ENCODE assay signal across 8 mouse cellular contexts in genomic region chr5:30915974-30916433, GRCm38 (mm10). TPM values are rescaled to one million over a fixed set of nuclear protein-coding genes. Genes with fewer than 3 reads are reported as not detected.
DNase-seq lines count a peak whose midpoint lies in the region; ATAC-seq and TF ChIP-seq lines count a peak whose summit lies in the region.

No protein-coding gene starts in this region.

- H3K27ac ChIP-seq in embryonic facial prominence, embryonic 11.5 days (replicated peaks; ENCODE audit: low read depth, low read length), result peak overlapping the region; percentile 81; the same call in 1 of the 2 replicates
- no peak overlapping the region for H3K27ac ChIP-seq in midbrain, embryonic 11.5 days (ENCODE audit: low read depth, low read length)
- H3K27ac ChIP-seq in small intestine, adult 2 months (ENCODE audit: insufficient read depth, low read depth, low read length), result peak overlapping the region; percentile 27; the same call in 1 of the 2 replicates

- H3K36me3 ChIP-seq in embryonic facial prominence, embryonic 11.5 days (replicated peaks; ENCODE audit: control insufficient read depth, insufficient read depth, low read depth, low read length), result peaks cover 8% of the 10 kb centered on the region
- no peaks in the 10 kb centered on the region; the same call in 1 of the 2 replicates for H3K36me3 ChIP-seq in midbrain, embryonic 11.5 days (ENCODE audit: control insufficient read depth, insufficient read depth, low read length)
- H3K36me3 ChIP-seq in small intestine, adult 2 months (ENCODE audit: control insufficient read depth, insufficient read depth, low read length), result no peaks in the 10 kb centered on the region; the same call in 1 of the 2 replicates

- peak overlapping the region; percentile 89 for H3K4me2 ChIP-seq in embryonic facial prominence, embryonic 11.5 days (ENCODE audit: low read depth, low read length)
- H3K4me2 ChIP-seq in midbrain, embryonic 11.5 days, result peak overlapping the region; percentile 25; the same call in 1 of the 2 replicates

- 7% methylated on average over 7 of the region's 7 CpGs for WGBS in embryonic facial prominence, embryonic 11.5 days
- 8% methylated on average over 7 of the region's 7 CpGs for WGBS in midbrain, embryonic 11.5 days
- 2% methylated on average over 7 of the region's 7 CpGs for whole genome bisulfite sequencing in small intestine, adult 2 months

- TF ChIP-seq POLR2A in small intestine, adult 2 months (IDR thresholded peaks at IDR 0.05; ENCODE audit: low read depth, low read length), result no peak

- peaks cover 7% of the 10 kb centered on the region for H3K4me1 ChIP-seq in embryonic facial prominence, embryonic 11.5 days (ENCODE audit: control insufficient read depth, insufficient read depth, low read length)
- H3K4me1 ChIP-seq in midbrain, embryonic 11.5 days (ENCODE audit: control insufficient read depth, insufficient read depth, low read length), result peaks cover 20% of the 10 kb centered on the region; the same call in 1 of the 2 replicates
- peaks cover 11% of the 10 kb centered on the region for H3K4me1 ChIP-seq in small intestine, adult 2 months (ENCODE audit: control insufficient read depth, insufficient read depth, insufficient read length, low read length)

- peak; percentile 40; the same call in 1 of the 2 replicates for ATAC-seq in embryonic facial prominence, embryonic 11.5 days (replicated peaks; ENCODE audit: insufficient number of reproducible peaks, low FRiP score, low TSS enrichment, low read depth)
- ATAC-seq in midbrain, embryonic 11.5 days (ENCODE audit: low FRiP score), result peak; percentile 87

- peak; percentile 53; the same call in 1 of the 2 replicates for TF ChIP-seq CTCF in small intestine, adult 2 months (IDR thresholded peaks at IDR 0.05; ENCODE audit: extremely low read depth, insufficient read length, insufficient replicate concordance, low read depth, low read length)

- DNase-seq in 416B (ENCODE audit: low read depth), result peak; percentile 97
- peak; percentile 93 for DNase-seq in adrenal gland, postnatal 14 days
- peak; percentile 98 for DNase-seq in embryonic facial prominence, embryonic 11.5 days (ENCODE audit: low spot score)
- peak; percentile 100 for DNase-seq in heart, adult 11 months
- DNase-seq in kidney, adult 11 months, result peak; percentile 97
- peak; percentile 89 for DNase-seq in left cerebral cortex, postnatal 4 days
- peak; percentile 96 for DNase-seq in midbrain, embryonic 11.5 days (ENCODE audit: low spot score, missing footprints)

- intact Hi-C loops in left cerebral cortex, postnatal 4 days (cut with DNase I), result no loop called here

- peak overlapping the region; percentile 60 for H3K4me3 ChIP-seq in embryonic facial prominence, embryonic 11.5 days (ENCODE audit: low read depth, low read length)
- H3K4me3 ChIP-seq in midbrain, embryonic 11.5 days (ENCODE audit: low read depth, low read length), result no peak overlapping the region
- H3K4me3 ChIP-seq in small intestine, adult 2 months (ENCODE audit: low read depth, low read length), result no peak overlapping the region

- H3K27me3 ChIP-seq in embryonic facial prominence, embryonic 11.5 days (ENCODE audit: control insufficient read depth, insufficient read depth, low read length), result no peaks in the 10 kb centered on the region
- H3K27me3 ChIP-seq in midbrain, embryonic 11.5 days (ENCODE audit: control insufficient read depth, insufficient read depth, low read length), result no peaks in the 10 kb centered on the region; the same call in 1 of the 2 replicates
- H3K27me3 ChIP-seq in small intestine, adult 2 months (ENCODE audit: control insufficient read depth, insufficient read depth, low read length), result no peaks in the 10 kb centered on the region

- no peak overlapping the region; the same call in 1 of the 2 replicates for H3K9ac ChIP-seq in embryonic facial prominence, embryonic 11.5 days (replicated peaks; ENCODE audit: low read length)
- peak overlapping the region; percentile 41 for H3K9ac ChIP-seq in midbrain, embryonic 11.5 days (ENCODE audit: low read length)

- no peaks in the 10 kb centered on the region for H3K9me3 ChIP-seq in embryonic facial prominence, embryonic 11.5 days (replicated peaks; ENCODE audit: control insufficient read depth, low read length)
- H3K9me3 ChIP-seq in midbrain, embryonic 11.5 days (ENCODE audit: control insufficient read depth, low read length), result no peaks in the 10 kb centered on the region

RNA-seq across cellular contexts. Expression of gene Emilin1, which starts 2.8 kb away (rescaled TPM):
- total RNA-seq in adrenal gland, postnatal 14 days (2021), result 46.2 and 51.0 TPM in 2 replicates
- polyA plus RNA-seq in embryonic facial prominence, embryonic 11.5 days (2014; fragmentation: Nextera tagmentation; extraction: Ambion mirVana), result 79.7 and 95.4 TPM in 2 replicates
- 1 to 10 TPM; 7.0 to 7.9 TPM for total RNA-seq in left cerebral cortex, postnatal 4 days (2021)
- 28.1 and 30.3 TPM in 2 replicates for polyA plus RNA-seq in midbrain, embryonic 11.5 days (2014; fragmentation: Nextera tagmentation; extraction: Ambion mirVana)
- polyA plus RNA-seq in small intestine, adult 2 months (2012; rRNA removed), result 51.8 and 81.9 TPM in 2 replicates

RNA-seq across cellular contexts. Expression of gene Khk, which starts 5.2 kb away (rescaled TPM):
- 48.4 and 70.5 TPM in 2 replicates for total RNA-seq in adrenal gland, postnatal 14 days (2021)
- polyA plus RNA-seq in embryonic facial prominence, embryonic 11.5 days (2014; fragmentation: Nextera tagmentation; extraction: Ambion mirVana), result 9.2 and 9.9 TPM in 2 replicates
- total RNA-seq in left cerebral cortex, postnatal 4 days (2021), result 1 to 10 TPM; 4.7 to 4.8 TPM
- polyA plus RNA-seq in midbrain, embryonic 11.5 days (2014; fragmentation: Nextera tagmentation; extraction: Ambion mirVana), result 4.6 and 6.9 TPM in 2 replicates
- polyA plus RNA-seq in small intestine, adult 2 months (2012; rRNA removed), result 285 and 579 TPM in 2 replicates

RNA-seq across cellular contexts. Expression of gene Ost4, which starts 8.4 kb away (rescaled TPM):
- 210 and 212 TPM in 2 replicates for total RNA-seq in adrenal gland, postnatal 14 days (2021)
- 347 and 379 TPM in 2 replicates for polyA plus RNA-seq in embryonic facial prominence, embryonic 11.5 days (2014; fragmentation: Nextera tagmentation; extraction: Ambion mirVana)
- 100 to 1,000 TPM in 1 of 2 experiments, 10 to 100 TPM in 1; 95.0 to 112 TPM for total RNA-seq in left cerebral cortex, postnatal 4 days (2021)
- 340 and 376 TPM in 2 replicates for polyA plus RNA-seq in midbrain, embryonic 11.5 days (2014; fragmentation: Nextera tagmentation; extraction: Ambion mirVana)
- polyA plus RNA-seq in small intestine, adult 2 months (2012; rRNA removed), result 161 and 211 TPM in 2 replicates

RNA-seq across cellular contexts. Expression of gene Agbl5, which starts 27.5 kb away (rescaled TPM):
- 10.4 and 11.7 TPM in 2 replicates for total RNA-seq in adrenal gland, postnatal 14 days (2021)
- 31.5 and 33.0 TPM in 2 replicates for polyA plus RNA-seq in embryonic facial prominence, embryonic 11.5 days (2014; fragmentation: Nextera tagmentation; extraction: Ambion mirVana)
- 10 to 100 TPM; 48.4 to 52.2 TPM for total RNA-seq in left cerebral cortex, postnatal 4 days (2021)
- polyA plus RNA-seq in midbrain, embryonic 11.5 days (2014; fragmentation: Nextera tagmentation; extraction: Ambion mirVana), result 22.0 and 22.3 TPM in 2 replicates
- 4.1 and 10.2 TPM in 2 replicates for polyA plus RNA-seq in small intestine, adult 2 months (2012; rRNA removed)

RNA-seq across cellular contexts. Expression of gene Cgref1, which starts 29.4 kb away (rescaled TPM):
- total RNA-seq in adrenal gland, postnatal 14 days (2021), result 0.56 and 0.86 TPM in 2 replicates
- 3.7 and 4.4 TPM in 2 replicates for polyA plus RNA-seq in embryonic facial prominence, embryonic 11.5 days (2014; fragmentation: Nextera tagmentation; extraction: Ambion mirVana)
- total RNA-seq in left cerebral cortex, postnatal 4 days (2021), result 10 to 100 TPM; 53.9 TPM
- polyA plus RNA-seq in midbrain, embryonic 11.5 days (2014; fragmentation: Nextera tagmentation; extraction: Ambion mirVana), result 6.7 and 8.5 TPM in 2 replicates
- 219 and 481 TPM in 2 replicates for polyA plus RNA-seq in small intestine, adult 2 months (2012; rRNA removed)

Comparison
In these comparisons a context has a peak if more than half of its experiments do, and no peak if none do; other contexts are left out.
1. RNA of gene Khk, which starts 5.2 kb away (polyA plus RNA-seq): 285 to 579 TPM in small intestine, adult 2 months; 9.2 to 9.9 TPM in embryonic facial prominence, embryonic 11.5 days and 4.6 to 6.9 TPM in midbrain, embryonic 11.5 days; every median in the first group is over 10 times any median in the second.
2. Peak in every context shown above with its lines, with median percentiles within 50 percentile points of each other: DNase-seq.